Mouse (Mus musculus): ENCODE results near the gene Alad.

The Alad gene

DNA sequence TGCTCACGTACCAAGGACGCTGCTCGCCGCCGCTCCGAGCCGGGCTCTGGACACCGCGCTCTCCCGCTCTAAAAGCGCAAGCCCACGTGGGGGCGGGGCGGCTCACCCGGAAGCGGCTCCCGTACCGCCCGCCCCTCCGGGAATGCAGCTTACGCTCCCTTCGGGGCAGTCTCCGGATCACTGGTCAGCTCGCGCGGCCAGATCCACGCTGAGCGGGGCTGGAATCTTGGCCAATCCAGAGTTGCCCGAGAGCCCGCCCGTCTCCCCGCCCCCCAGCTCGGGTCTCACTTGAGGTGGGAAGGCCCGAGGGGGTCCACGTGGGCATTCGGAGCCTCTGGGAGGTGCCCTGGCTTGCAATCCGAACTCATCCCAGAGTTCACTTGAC, at the start of gene Alad:
Gene Alad (minus strand): TSS at position 70 of the 385 bp plus-strand sequence.
- DNase-seq: peak; percentile 92

- no peak for DNase-seq
These were observed 48.6 kb upstream of the Alad start for GRCm38 (mm10) chr4:62568359-62568758.

DNA sequence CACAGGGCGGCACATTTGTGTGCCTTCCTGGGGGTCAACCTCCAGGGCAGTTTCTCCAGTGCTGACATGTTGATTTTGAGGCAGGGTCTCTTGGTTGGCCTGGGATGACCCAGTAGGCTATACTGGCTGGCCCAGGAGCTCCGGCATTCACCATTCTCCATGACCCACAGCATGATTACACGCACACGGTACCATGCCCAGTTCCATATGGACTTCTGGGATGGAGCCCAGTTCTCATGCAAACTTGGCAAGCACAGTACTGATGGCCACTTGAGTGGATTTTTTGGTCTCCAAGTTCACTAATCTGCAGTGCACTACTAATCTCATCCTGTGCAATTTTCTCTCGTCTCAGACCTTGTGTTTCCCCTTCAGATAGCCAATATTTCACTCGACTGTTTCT, 48.0 kb upstream of the Alad start:
- no peak for DNase-seq

DNA sequence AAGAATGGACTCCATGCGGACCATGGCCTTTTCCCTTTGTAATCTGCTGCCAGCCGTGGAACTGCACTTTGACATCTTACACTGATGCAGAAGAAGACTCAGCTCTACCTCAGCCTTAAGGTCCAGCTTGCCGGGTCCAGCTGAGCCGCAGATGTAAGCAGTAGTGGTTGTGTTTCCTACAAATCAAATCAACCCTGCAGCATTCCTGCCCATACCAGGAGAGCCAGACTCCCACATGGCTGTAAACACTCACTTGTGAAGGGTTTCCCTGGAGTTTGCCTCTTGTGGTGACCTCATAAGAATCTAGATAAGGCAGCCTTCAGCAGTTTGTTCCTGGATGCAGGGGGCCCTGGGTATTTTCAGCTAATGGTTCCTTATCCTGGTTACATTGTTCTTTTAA, 46.8 kb upstream of the Alad start:
- DNase-seq: no peak

- no peak for DNase-seq
These were observed 42.3 kb upstream of the Alad start for GRCm38 (mm10) chr4:62562006-62562405.

DNA sequence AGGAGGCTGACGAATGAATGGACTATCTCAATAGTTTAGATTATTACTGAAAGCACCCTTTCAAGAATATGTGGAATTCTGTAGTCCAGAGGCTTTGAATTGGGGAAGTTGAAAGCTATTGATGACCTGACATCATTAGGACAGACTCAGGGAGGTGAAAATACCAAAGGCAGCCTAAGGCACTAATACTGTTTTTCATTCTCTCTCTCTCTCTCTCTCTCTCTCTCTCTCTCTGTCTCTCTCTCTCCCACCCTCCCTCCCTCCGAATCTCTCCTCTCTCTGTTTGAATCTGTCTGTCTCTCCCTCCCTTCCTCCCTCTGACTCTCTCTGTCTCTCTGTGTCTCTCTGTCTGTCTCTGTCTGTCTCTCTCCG, 41.9 kb upstream of the Alad start:
- DNase-seq: no peak

DNA sequence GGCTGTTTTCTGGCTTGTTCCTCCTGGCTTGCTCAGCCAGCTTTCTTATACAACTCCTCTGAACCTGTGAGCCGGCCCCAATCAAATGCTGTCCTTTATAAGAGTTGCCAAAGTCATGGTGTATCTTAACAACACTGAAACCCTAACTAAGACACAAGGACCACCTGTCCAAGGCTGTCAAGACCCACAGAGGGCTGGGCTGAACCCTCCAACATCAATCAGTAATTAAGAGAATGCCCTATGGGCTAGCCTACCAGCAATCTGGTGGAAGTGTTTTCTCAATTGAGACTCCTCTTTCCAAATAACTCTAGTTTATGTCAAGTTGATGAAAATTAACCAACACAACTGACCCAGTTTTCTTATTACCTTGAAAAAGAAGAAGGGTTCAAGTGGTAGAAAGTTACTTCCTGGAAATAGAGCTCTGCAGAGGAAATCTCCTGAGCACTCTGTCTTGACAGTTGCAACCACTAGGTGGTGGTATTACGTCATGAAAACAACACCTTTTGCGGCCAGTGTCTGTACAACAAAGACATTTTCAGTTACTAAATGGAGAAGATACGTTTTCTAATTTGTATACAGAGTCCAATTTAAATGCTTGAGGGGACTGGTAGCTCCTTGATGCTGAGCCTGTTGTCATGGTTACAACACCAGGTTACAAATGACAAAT, 41.4 kb upstream of the Alad start:
- peak; percentile 72 for DNase-seq

GRCm38 (mm10) chr4:62559797-62560329, 40.1 kb upstream of the Alad start, which contains the start of gene Rgs3:
Gene Rgs3, plus strand, starts transcription at chr4:62559847.
- DNase-seq: no peak

DNA sequence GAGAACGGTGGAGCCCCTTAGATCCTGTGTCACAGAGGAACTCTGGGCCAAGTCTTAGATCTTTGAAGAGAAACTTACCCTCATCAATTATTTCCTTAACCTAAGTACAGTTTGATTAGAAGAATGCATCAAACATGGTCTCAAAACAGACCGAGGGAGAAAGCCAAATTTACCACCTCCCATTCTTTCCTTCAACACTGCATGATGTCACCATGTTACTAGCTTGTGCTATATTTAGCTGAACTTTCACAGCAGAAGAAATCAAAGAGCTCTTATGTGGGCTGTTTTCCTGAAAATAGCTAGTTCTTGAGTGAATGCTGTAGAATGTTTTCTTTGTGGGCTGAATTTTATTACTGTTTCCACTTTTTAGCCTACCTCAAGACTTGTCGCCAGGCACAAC, 37.7 kb upstream of the Alad start:
- DNase-seq: no peak

- no peak for DNase-seq
These were observed 32.2 kb upstream of the Alad start for GRCm38 (mm10) chr4:62551966-62552365.

GRCm38 (mm10) chr4:62544801-62545200, 25.1 kb upstream of the Alad start:
- no peak for DNase-seq

DNA sequence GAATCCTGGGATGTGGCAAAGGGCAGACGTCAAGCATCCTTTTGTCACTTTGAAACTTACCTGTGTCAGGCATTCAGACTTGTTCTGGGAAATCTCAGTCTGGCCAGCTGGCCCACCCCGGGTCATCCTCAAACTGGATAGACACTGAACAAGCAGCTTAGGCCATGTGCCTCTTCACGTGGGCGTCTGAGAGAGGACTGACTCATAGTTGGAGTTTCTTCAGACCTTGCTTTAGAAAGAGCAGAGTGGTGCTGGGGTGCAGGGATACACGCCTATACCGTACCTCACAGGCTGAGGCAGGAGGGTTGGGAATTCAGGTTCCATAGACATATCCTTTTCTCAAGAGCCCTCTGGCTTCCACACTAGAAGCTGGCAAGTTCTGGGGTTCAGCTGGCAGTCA, 24.1 kb upstream of the Alad start:
- DNase-seq: no peak

DNA sequence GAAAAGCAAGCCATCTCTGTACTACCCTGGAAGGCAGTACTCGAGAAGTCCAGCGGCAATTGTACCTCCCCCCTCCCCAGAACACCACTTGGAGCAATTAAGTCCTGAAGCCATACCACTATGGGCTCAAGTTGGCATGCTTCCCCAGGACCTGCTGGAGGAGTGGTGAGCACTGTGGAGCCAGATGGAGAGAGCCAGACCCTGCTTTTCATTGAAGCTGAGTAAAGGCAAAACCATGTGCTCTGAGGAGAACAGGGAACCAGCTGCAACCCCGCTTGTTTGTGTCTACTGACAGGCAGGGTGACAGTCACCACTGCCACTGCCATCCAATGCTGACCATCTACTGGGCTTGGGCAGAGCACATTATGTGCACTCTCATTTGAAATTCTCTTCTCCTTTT, 22.1 kb upstream of the Alad start:
- DNase-seq: no peak

DNA sequence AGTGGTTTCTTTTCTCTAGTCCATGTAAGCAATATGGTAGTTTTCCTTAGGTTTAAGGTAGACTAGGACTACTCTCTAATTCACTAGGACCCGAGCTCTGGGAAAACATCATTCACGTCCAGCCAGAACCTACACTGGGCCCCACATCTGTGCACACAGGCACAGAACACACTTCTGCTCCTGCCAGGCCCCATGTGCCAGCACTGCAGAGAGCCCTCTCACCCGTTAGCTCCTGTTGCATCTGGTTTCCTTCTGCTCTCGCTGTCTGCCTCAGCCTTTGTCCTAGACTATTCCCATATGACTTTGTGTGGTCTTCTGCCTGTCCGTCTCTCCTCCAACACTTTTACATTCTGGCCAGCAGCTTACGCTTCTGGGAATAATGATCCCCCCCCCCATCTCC, 14.0 kb upstream of the Alad start:
- no peak for DNase-seq

DNA sequence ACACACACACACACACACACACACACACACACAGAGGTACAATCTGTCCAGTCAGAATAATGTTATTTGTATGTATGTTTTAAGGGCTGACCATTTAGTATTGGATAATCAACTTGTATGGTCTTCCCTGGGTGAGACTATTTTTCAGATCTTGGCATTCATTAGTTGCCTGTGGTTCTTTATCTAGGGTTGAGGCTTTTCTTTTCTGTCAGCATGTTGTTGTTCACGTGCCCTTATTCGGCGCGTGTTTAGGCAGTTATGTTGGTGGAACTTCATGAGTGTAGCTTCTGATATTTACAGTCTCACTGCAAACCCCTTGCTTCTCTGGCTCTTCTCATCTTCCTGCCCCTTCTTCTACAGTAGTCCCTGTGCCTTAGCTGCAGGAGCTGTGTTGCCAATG, 7.9 kb upstream of the Alad start:
- DNase-seq: no peak

DNA sequence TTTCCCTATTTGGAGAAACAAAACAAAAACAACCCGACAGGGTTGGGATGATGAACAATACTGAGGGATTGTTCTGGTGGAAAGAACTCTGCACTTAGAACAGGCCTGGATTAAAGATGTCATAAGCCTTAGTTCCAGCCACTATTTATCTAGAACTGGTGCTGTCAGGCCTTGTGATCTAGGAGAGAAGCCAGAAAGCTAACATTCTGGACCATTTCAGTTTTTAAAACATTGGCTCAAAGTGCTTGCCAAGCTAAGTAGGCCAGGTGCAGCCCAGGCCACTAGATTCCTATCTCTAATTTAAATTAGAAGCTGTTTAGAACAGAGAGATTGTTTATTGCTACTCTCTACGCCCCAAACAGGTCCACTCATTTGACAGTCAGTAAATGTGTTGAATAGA, 6.5 kb upstream of the Alad start:
- no peak for DNase-seq

GRCm38 (mm10) chr4:62525489-62525811, 5.7 kb upstream of the Alad start:
- DNase-seq: no peak

- peak; percentile 98 for DNase-seq
These were observed 5.2 kb upstream of the Alad start, which contains the start of the genes Pole3 and 4933430I17Rik for GRCm38 (mm10) chr4:62524651-62525488. Gene Pole3, minus strand, starts transcription at chr4:62525068. Gene 4933430I17Rik, plus strand, starts transcription at chr4:62525369.

- DNase-seq: no peak
These were observed 1.2 kb upstream of the Alad start for GRCm38 (mm10) chr4:62520892-62521400.

GRCm38 (mm10) chr4:62519122-62519848, 433 bp downstream of the Alad start:
- no peak for DNase-seq

- peak; percentile 70 for DNase-seq
These were observed 1.1 kb downstream of the Alad start for GRCm38 (mm10) chr4:62518416-62519121.

GRCm38 (mm10) chr4:62517538-62518415, 1.9 kb downstream of the Alad start:
- DNase-seq: no peak

Data from kidney, adult 18-20 months (tissue).